Mouse (Mus musculus) mouse embryonic stem cell (cell line): Measurements from ENCODE around the gene Csrnp1.

ENCODE experiments used
- in situ Hi-C, 2 experiments: fragments of 300-500 bp; cut with MboI; formaldehyde crosslinking; loops; 1 replicate in 1 of 2; 3 replicates in 1 of 2; pipeline ENCODE4 v1.14.3; 2019 to 2020; ENCODE audit warnings: low sequenced_read_pairs in 2 of 2, low pct_unique_long_range_greater_than_20kb in 1 of 2, mixed read lengths in 1 of 2; ENCODE audit not compliant: unreplicated experiment in 1 of 2

Gene Csrnp1

DNA sequence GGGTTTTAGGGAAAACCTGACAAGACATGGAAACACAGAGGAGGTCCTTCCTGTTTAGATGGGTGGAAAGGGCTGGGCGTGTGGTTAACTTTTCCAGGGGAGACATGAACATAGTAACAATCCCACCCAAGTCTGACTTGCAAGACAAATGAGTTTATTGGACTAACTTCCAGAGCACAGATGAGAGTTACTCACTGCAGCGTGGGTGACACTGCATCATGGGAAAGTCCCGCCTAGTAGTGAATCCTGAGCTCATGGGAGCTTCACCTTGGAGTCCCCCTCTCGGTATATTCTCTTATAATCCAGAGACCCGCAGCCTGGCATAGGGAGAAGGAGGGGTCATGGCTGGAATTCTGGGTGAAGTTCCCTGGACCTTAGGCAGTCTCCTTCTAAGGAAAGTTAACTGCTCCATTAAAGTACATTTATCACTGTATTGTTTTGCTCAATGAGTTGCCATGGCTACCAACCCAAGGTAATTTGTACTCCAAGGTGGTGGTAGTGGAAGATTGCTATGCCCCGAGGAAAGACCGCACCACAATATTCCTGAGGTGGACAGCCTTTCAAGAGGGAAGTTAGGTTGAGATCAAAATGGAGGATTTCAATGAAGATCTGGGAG is 24.9 kb upstream of the Csrnp1 start:
- in situ Hi-C loops = no loop called here

DNA sequence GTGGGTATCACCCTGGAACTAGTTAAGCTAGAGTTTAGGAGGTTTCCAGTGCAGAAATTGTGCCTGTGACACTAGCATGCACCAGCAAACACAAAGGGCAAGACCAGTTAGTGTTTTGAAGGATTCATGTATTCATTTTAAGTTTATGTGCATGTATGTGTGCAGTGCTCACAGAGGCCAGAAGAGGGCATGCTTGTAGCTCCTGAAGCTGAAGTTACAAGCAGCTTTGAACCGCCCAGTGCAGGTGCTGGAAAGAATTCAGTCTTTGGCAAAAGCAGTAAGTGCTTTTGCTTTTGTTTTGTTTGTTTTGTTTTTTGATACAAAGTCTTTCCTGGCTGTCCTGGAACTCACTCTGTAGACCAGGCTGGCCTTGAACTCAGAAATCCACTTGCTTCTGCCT is 23.4 kb upstream of the Csrnp1 start:
- in situ Hi-C loops = no loop called here

DNA sequence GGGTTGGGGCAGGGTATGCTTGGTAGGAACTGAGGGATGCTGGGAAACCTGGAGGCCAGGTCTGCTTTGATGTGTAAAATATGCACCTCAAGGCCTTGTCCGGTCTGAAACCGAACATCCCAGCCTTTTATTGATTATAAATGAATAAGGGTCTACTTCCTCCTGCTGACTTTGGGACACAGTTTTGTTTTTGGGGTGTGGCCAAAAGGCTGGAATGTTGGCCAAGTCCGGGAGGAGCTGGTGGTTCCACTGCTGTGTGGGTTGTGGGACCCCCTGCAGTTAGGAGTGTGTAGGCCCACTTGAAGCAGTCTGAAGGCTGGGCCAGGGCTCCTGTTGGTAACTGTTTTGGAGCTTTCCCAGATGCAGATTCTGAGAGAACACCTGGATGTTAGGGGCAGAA is 21.5 kb upstream of the Csrnp1 start:
- in situ Hi-C loops = no loop called here

DNA sequence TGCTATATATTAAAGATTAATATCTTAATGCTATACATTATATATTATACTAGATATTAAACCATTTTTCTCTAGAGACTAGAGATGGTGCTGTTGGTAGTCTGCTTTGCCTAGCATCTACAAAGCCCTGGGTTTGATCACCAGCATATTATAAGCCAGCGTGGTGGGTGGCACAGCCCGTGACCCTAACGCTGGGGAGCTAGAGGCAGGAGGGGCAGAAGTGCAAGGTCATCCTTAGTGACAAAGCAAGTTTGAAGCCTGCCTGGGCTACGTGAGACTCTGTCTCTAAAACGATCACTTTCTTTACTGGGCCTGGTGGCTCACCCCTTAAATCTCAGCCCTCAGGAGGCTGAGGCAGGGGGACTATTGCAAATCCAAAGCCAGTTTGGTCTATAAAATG is 18.4 kb upstream of the Csrnp1 start:
- in situ Hi-C loops = no loop called here

DNA sequence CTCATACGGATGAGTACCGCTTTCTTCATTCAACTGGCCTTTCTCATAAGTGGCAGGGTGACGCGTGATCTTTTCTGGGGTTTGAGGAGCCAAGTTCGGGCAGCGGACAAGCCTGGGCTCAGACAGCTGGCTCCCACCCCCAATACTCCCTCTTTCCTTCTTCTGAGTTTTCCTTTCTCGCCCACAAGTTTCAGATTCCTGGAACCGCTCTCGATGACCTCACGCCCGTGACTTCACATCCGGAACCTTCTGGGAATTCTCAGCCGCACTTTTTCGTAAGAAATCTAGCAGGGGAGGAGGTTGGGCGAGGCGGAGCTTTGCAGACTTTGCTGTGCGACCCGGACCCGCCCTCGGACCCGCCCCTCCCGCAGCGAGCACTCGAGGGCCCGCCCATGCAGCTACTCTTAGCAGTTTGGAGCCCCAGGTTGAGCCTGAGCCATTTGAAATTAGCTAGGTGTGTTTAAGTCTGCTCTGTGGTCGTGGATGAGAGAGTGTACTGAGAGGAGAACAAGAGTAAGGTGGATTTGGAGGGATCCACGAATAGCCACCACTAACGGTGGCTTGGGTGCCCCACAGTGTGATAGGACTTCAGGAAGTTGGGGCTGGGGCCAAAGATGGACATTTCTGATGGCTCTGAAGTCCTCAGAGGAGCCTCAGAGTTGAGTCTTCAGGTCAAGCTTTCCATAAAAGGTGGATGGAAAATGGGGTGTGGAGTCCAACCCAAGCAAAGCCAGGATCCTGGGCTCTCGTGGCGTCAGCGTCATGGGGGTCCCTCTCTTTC is 17.7 kb upstream of the Csrnp1 start:
- in situ Hi-C loops = no loop called here

DNA sequence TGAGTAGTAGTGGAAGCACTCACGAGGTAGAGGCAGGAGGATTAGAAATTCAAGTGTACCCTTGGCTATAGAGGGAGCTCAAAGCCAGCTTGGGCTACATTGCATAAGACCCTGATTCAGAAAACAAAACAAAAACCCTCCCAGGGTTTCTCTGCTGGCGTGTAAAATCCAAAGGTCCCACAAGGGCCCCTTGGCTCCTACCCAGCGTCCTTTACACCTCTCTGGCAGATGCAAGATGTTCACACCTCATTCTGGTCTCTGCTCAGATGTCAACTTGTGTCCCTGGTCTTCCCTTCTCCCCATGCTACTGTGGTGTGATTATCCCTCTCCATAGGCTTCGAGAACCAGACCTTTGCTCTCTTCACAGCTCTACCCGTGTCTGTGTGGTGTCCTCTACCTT is 16.3 kb upstream of the Csrnp1 start:
- in situ Hi-C loops = no loop called here

DNA sequence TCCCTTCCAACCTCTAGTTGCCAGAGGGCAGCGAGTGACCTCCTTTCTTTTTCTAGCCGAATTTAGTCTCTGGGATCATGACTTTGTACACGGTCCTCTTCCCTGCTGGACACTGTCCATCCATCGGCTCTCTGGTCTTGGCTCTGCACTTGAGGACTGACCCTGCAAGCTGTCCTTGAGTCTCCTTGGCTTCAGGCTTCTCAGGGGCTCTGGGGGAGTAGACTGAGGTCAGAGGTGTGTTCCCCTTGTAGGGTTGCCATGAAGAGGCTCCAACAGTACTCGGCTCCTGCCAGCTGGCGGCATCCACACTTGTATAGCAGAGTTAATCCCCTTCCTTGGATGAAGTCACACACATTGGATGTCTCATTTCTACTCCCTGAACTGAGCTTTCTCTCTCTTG is 15.2 kb upstream of the Csrnp1 start:
- in situ Hi-C loops = no loop called here

DNA sequence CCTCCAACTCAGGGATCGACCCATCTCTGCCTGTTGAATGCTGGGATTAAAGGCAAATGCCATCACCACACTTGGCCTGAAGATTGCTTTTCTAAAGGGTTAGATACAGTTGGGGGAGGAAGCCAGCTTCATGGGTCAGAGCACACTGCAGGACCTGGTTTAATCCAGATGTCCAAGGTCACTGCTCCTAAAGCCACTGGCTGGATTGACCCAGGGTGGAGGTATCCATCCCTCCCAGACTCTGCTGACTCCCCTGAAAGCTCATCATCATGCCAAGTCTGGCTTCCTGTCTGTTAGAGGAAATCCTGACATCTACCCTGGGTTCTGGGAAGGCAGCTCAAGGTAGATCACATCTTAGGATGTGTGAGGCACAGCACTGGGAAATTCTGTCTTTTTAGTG is 14.3 kb upstream of the Csrnp1 start:
- in situ Hi-C loops = no loop called here

DNA sequence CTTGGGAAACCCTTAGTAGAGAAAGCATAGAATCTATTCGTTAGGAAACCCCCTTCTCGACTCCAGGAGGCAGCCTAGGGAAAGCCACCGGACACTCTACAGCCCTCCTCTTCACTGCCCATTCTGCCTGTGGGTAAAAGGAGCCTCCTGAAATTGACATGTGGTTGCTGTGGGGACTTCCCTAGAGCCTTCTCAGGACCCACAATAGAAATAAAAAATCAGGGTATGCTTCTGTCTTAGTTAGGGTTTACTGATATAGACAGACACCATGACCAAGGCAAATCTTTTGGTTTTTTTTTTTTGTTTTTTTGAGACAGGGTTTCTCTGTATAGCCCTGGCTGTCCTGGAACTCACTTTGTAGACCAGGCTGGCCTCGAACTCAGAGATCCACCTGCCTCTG is 11.6 kb upstream of the Csrnp1 start:
- in situ Hi-C loops = no loop called here

DNA sequence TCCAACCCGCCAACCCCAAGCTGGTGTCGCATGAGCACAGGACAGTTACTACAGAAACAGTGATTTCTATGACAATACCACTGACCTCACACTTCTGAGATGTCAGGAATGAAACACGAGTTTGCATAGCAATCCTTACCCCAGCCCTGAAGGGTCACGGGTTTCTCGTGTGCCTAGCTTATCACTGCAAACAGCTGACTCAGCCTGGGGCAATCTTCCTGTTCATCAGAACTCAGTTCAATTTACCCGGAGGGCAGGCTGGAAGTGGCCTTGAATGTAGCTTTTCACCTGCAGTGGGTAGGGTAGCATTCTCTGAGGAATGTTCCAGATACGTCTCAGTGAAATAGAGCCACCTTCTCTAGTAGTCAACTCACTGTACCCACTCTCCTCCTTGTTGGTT is 9.7 kb upstream of the Csrnp1 start:
- in situ Hi-C loops = no loop called here

DNA sequence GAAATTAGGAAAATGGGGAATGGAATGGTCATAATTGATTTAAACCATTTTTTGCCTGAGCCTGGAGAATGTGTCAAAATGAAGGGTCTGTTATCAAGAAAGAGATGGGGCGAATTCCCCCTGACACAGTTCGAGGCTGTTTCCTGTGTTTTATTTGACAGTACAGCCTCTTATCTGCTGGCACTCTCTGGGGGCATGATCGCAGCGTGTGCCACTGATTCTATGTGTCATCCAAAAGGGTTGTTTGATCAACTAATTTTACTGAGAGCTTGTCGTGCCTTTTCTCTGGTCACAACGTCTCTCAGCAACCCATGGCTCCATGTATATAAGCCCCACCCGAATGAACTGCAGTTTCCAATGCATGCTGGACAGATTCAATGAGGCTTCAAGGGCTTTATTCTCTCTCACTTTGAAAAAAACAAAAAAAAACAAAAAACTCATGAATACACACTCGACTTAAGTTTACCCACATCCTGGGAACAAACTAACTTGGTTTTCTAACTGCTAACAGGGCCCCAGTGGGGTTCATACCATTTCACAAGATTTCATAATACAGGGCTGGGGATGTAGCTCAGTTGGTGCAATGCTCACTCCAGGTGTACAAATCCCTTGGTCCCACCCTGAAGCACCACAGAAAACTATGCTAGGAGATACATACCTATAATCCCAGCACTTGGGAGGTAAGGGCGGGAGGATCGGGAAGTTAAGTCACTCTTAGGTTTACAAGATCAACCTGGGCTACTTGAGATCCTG is 8.8 kb upstream of the Csrnp1 start:
- in situ Hi-C loops = no loop called here

DNA sequence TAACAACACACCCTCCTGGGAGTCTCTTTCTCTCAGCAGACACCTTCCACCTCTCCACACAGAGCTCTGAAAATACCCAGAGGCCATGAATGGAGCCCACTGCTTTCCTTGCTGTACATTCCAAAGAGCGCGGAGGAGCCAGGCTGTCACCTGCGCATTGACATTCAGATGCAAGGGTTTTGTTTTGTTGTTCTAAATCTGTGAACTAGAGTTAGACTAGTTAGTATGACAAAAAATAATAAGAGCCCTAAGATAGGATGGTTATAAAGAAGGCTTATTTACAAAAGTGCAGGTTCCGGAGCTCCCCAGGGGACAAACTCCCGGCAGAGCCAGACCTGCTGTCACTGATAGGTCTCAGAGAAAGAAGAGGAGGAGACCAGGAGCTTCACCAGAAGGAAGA is 6.9 kb upstream of the Csrnp1 start:
- in situ Hi-C loops = no loop called here

DNA sequence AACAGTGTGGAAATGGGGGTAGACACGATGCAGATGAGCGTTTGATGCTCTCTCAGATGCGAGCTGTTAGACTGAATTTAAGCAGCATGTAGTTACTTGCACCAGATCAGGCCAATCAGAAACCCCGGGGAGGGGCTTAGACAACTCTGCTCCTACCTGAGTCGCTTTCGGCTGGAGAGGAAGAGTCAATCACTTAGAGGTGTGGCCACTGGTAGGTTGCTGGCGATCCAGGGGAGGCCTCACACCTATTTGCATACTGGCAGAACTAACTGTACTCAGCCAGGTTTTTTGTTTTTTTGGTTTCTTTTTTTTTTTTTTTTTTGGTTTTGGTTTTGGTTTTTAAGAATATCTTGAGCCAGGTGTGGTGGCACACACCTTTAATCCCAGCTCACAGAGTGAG is 3.8 kb upstream of the Csrnp1 start:
- in situ Hi-C loops = no loop called here

DNA sequence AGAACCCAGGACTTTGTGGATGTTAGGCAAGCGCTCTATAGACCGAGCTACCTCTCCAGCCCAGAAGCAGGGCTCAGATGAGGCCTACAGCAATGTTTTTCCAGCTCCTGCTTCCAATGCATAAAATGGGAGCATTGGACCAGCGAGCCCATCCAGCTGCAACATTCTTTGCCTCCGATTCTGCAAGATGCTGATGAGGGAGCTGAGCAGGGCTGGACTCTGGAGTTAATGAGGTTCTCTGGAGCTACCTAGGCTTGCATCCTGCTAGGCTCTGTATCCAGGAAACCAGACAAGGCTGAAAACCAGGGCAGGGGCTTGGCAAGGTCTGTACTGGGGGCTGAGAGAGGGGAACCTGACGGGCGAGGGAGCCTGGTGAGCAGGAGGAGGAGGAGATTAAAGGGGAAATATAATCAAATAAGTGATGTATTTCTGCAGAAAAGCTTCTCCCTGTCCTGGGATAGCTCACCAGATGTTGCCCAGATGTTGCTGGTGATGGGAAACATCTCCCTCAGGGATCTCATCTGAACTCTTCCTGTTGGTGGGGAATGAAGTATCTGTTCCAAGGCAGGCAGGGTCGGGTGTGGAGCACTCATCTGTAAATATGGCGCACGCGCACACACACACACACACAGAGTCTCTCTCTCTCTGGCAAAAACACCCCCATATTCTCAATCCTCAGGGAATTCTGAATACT is 1.6 kb upstream of the Csrnp1 start:
- in situ Hi-C loops = no loop called here

DNA sequence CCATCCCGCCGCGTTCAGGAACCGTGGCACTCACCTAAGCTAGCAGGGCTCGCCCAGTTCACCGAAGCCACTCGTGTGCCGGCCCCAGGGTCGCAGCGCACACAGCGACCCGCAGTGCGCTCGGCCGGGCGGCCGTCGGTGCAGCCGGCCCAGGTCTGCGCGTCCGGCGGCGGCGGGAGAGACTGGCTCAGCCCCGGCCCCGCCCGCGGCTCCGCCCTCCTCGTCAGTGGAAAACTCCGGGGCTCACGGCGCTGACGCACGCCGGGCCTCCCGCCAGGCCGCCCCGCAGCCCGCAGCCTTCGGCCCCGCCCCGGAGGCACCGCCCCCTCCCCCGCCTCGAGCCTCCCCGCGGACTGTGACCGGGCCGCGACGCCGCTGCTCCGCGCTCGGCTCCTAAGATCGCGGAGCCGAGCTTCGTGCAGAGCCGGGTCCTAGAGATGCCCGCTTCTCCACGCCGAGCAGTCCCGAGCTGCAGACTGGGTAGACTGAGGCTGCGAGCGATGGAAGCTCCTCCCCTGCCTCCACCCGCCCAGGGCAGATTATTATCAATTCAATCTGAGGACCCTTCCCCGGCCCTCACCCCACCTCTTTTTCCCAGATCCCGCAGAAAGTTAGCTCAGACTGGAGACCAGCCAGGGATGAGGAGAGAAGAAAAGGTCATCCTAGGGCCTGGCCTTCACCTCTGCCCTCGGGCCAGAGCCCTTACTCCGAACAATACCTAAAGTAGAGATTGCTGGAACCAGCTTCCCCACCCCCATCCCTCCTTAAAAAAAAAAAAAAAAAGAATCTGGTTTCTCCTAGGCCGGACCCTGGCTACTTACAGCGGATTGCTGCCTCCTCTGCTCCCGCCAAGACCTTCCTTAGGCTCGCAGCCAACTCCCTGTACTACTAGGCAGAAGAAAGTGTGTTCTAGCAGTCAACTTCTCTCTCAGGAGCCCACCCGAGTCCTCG is 598 bp downstream of the Csrnp1 start:
- in situ Hi-C loops = no loop called here

DNA sequence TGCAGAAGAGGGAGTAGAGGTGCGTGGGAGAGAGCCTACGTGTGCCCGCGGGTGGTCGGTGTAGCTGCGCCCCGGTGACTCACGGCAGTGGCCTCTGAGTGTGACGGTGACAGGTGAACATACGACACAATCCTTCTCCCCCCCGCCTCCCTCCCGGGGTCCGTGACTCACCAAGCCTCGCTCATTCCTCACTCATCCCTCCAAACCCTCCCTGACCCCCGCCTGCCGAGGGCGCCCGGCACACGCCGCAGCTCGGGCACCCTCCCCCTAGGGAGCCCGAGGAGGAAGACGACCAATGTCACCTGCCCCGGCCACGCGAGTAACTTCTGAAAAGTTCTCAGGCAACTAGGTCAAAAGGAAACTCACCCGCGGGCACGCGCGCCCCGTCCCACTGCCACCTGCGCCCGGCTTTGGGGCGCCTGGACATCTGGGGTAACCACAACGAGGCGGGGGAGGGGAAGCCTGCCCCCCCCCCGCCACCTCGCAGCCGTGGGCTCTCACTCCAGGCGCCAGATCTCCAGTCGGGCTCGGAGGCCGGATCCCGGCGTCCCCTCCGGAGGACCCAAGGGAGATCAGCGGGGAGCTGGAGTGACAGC is 1.4 kb downstream of the Csrnp1 start:
- in situ Hi-C loops = no loop called here

DNA sequence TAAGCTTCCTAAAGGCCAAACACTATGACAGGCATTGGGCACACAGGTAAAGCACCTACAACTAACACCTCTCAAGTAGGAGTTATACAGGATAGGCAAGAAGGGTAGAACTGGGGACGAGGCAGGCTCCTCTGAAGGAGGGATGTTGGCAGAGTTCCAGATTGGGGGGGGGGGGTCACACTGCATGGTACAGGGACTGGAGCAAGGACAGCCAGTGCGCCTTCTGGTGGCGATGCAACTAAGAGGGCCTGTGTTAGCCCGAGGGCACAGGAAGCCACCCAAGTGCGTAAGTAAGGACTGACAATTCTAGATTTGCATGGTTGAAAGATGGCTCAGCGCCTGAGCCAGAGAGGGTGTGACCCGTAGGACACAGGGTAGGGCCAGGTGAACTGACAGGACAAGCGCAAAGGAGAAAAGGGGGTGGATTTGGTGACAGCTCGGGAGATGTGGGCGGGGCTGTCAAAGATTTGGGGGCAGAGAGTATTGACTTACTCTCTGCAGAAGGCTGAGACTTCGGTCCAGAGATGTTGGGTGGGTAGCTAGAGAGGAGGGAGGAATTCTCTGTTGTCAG is 2.1 kb downstream of the Csrnp1 start:
- in situ Hi-C loops = no loop called here
